Mouse (Mus musculus) v-Abl transformed pro-B cells (cell line): ENCODE data around the gene Csf3r.

Experiments
- in situ Hi-C, 2 experiments: fragments of 400-800 bp; cut with MboI; formaldehyde crosslinking; loops; one replicate each; pipeline ENCODE4 v1.15.1; 2025; ENCODE audit not compliant: unreplicated experiment in 2 of 2

Csf3r gene

DNA sequence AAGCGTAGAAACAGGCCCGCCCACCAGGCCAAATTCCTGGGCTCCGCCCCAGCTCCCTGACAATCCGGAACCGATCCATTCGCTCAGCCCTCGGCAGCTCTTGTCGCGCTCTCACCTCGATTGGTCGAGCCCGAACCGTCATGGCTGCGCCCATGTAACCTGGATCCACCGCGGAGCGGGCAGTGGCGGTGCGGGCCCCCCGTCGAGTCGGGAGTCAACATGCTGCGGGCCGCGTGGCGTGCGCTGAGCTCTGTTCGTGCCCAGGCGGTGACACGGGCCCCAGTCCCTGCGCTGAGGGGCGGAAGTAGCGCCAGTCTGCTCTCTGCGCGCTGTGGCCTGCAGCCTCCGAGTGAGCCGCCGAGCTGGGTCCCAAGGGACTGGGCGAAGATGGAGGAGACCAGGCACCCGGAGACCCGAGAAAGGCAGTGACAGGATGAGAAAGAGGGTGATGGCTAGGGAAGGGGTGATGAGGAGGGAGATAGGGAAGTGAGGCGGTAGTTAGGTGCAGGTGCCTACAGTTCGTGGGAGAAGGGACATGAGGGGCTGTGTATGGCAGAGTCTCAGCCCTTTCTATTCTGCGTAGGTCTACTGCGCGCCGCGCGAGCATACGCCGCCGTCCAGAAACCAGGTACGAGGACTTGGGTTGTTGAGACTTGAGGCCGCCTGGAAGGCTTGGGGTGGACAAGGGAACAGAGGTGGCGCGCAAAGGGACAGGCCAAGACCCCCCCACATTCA is 22.7 kb downstream of the Csf3r start, which contains the start of gene Mrps15:
Gene Mrps15, plus strand, starts transcription at position 75 of the 735 bp plus-strand sequence.
- in situ Hi-C loops, result no loop called here

DNA sequence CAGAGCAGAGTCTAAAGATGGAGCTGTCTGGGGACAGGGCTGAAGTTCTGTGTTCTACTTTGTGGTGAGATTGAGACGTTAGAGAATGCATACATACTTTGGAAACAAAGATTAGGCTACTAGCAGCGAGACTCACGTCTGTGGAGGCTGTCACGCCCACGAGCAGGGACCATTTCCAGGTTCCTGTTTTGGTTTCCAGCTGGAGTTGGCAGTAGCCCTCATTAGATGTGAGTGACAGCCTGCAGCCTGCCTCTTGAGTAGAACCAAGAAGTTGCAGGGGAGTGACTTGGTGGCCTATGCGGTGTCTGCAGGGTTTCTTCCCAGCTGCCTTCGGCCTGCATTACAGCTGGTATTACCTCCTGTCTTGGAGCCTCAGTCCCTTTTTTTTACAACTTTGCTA is 27.3 kb downstream of the Csf3r start:
- in situ Hi-C loops, result no loop called here

DNA sequence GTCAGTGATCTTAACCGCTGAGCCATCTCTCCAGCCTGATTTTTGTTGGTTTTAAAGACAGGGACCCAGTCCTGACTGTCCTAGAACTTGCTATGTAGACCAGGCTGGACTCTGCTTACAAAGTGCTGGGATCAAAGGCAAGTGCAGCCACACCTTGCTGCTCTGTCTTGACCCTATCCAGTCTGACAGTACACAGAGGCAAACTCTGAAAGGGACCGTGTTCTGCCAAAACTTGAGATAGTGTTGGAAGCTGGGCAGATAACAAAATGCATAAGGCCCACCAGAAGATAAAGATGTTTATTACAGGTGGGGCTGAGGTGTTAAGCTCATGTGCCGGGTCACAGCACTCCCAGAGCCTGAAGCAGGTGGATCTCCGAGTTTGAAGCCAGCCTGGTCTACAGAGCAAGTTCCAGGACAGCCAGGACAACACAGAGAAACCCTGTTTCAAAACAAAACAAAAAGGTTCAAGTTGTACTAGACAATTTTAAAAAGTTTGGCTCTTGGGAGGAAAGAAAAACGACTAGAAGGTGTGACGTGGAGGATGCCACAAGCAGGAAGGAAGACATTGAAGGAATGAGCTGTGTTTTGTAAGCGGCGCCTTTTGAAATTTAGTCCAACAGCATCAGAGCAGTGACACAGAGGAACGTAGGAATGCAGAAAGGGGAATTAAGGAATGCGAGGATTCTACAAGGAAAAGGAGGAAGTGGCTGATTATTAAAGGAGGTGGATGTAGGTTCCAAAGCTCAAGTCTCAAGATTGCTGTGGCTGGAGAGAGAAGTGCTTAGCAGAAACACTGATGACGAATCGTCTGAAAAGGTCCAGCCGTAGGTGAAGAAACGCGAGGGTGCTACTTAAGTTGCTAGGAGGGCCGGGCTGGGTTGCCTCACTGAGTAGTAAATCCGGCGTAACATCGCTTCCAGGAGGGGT is 33.1 kb downstream of the Csf3r start:
- in situ Hi-C loops, result no loop called here

DNA sequence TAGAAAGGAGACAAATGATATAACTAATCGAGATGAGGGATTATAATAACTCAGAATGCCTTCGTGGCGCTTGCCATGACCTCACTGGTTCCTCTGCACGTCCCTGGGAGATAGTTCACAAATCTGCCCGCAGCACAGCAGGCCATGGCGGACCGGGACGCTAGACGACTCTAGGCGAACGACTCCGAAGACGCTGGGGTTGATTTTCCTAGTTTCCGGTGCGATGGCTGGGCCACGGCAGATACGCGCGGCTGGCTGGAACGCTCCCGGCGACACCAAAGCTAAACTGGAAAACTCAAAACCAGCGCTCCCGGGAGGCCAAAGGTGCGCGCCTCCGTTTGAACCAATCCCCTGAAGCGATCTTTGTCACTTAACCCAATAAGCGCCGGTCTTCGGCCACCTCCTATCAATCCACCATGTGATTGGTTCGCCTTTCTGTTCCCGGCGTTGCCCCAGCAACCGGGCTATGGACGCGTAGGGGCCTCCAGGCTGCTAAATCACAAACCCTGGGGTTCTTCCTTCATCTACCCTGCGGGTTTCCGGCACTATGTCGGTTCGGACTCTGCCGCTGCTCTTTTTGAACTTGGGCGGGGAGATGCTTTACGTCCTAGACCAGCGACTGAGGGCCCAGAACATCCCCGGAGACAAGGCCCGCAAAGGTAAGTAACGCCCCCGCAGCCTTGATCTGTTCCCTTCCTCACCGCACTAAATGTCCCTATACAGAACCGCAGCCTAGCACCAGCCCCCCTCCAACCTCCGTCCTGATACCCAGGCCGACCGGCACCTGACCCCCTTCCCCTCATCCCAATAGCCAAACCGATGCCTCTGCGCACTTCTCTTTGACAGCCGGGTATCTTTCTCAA is 34.0 kb downstream of the Csf3r start, which contains the start of gene Oscp1:
Gene Oscp1, plus strand, starts transcription at position 432 of the 863 bp plus-strand sequence.
- in situ Hi-C loops, result no loop called here

DNA sequence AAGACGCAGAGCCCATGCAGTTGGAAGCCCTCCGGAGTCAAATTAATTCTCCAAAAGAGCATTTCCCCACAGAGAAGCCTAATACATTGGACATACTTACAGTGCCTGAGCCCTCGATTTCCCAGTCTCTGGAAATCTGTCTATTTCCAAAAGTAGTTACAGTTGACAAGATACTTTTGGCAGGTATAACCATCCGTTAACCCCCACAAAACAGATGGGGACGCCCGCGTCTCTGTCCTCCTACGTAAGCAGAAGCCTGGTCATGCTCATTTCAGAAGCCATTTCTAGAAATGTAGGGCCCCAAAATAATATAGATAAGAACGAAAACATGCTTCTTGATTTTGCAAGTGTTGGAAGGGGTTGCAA is 34.6 kb downstream of the Csf3r start:
- in situ Hi-C loops, result no loop called here

DNA sequence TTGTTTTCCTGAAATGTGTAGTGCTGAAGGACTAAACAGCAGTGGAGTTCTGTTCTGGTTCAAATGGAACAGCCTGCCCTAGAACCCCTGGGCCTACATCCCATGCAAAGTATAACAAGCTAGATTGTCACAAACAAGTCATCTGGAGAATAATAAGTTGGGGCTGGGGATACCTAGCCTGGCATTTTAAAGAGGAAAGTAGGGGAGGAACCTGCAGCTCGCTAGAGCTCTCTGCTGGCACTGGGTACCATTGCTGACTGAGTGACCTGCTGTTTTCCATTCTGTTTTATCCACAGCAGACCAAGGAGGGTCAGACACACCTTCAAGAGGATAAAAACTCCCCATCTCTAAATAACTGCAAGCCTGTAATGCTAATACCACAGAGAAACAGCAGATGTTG is 38.5 kb downstream of the Csf3r start:
- in situ Hi-C loops, result no loop called here

DNA sequence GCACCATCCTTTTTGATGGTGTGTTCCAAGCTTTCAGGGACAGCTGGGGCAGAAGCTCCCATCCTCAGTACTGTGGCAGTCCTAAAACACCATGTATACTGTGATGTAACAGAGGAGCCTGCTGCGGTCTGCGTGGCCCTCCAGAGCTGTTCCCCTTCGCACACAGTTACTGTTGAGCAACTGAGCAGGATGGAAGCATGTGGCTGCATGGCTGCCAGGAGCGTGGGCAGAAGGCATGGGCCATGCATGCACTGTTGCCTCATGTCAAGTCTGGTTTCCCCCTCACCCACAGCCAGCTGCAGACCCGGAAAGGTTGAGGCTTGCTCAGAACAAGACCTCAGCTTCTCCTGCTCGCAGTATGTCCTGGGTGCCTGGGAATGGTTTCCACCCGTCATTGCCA is 40.9 kb downstream of the Csf3r start:
- in situ Hi-C loops, result no loop called here

DNA sequence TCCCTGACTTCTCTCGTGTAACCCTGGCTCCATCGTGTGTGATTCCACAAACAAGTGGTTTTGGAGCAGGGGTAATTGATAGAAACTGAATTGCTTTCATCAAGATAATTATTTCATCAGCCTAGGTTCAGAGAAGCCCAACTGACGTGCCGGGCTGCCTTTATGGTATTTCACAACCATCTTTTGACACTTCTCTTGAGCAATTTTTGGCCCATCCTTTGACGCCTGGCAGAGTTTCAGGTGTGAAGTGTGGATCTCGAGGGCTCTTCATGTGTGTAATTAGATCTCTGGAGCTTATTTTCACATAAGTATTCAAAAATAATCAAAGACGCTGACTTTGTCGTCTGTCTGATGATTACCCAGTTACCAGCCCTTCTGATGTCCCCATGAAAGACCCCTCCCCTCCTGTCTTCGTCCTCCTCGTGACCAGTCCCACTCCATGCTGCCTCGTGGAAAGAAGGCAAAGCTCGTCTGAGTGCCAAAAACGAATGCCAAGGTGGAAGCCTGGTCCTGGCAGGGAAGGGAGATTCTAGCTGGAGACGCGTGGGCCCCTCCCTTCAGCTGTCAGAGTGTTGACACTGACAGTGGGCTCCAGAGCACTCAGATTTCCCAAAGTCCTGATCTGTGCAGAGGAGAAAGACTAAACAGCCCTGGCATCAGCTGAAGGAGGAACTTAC is 43.2 kb downstream of the Csf3r start:
- in situ Hi-C loops, result no loop called here

DNA sequence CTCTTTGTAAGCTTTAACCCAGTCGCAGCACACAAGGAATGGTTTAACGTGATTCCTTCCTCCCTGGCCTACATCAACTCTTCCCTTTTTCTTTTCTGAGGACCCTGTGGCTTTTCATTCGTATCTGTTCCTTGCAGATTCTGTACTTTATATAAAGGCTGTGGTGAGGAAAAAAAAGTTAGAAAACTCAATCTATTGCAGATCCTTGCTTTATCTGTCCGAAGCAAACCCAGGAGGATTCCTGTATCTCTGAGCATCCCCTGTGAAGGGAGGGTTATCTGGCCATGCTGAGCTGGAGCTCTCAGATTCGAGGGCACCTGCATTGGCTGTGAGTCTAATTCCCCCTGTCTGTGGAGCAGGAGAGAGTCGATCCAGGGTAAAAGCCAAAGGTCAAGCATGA is 44.5 kb downstream of the Csf3r start:
- in situ Hi-C loops, result no loop called here

DNA sequence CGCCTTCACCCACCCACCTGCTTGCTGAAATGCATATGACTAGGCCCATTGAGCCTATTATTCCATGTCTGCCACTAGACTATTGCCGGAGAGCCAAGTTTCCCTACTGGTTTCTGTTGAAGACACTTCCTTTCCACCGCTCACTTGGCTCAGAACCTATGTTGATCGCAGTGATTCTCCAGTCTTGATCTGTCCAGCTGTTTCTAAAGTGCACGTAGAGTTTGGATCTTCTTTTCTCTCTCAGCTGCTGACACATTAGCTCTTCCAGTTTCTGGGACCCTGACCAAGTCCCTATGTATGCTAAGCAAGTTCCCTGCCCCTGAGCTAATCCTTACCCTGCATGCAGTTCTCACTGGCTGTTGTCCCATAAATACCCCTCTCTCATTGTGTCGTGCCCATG is 53.5 kb downstream of the Csf3r start:
- in situ Hi-C loops, result loop anchor here in 1 of 2 experiments (25.0 kb wide), 1 partner anchor 184 kb away; the partner anchor contains the start of genes Map7d1 and Trappc3

DNA sequence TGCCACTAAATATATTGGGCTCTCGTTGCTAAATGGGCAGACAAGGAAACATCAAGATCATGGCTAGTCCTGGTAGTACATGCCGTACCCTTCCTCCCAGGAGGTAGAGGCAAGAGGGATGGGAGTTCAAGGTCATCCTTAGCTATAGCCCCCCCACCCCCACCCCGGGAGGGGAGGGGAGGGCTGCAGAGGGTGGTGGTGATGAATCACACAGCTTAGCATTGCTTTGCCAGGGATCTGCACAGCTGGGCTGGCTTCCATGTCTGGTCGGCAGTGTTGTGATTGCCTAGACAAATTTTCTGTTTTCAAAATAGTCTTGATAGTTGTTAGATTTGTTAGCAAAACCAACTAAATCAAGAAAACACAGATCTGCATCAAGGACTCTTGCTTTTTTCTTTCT is 54.9 kb downstream of the Csf3r start:
- in situ Hi-C loops, result loop anchor here in 1 of 2 experiments (25.0 kb wide), 1 partner anchor 183 kb away; the partner anchor contains the start of genes Map7d1 and Trappc3

DNA sequence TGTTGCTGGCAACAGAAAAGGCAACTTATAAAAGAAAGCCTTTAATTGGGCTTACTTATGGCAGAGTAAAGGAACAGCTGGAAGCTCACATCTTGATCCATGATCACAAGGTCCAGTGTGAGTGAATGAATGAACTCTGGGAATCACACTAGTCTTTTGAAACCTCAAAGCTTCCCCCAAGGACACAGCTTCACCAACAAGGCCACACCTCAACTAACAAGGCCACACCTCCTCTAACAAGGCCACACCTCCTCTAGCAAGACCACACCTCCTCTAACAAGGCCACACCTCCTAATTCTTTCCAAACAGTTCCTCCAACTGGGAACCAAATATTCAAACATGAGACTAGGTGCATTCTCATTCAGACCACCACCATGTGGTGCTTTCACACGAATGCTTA is 57.3 kb downstream of the Csf3r start:
- in situ Hi-C loops, result loop anchor here (10.0 to 25.0 kb wide), 2 partner anchors 73 to 181 kb away; partner anchors contain the start of genes Map7d1 (in 1 of the 2) and Trappc3 (in 1 of the 2)

DNA sequence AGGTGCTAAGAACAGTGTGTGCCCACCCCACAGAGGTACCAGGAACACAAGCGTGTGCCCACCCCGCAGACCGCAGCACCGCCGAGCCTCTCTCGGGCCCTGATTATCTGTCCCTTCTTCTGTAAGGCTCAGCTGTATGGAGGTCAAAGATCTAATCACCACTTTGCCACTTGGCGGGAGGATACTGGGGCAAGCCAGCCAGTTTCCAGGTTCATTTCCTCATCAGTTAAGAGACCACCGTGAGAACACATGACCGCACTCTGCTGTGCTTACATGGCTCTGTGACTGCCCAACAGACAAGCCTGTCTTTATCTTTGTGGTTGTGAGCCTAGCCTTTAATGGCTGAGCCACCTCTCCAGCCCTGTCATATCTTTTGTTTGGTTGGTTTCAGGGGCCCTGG is 58.7 kb downstream of the Csf3r start:
- in situ Hi-C loops, result loop anchor here (10.0 to 25.0 kb wide), 2 partner anchors 72 to 179 kb away; partner anchors contain the start of genes Map7d1 (in 1 of the 2) and Trappc3 (in 1 of the 2)

DNA sequence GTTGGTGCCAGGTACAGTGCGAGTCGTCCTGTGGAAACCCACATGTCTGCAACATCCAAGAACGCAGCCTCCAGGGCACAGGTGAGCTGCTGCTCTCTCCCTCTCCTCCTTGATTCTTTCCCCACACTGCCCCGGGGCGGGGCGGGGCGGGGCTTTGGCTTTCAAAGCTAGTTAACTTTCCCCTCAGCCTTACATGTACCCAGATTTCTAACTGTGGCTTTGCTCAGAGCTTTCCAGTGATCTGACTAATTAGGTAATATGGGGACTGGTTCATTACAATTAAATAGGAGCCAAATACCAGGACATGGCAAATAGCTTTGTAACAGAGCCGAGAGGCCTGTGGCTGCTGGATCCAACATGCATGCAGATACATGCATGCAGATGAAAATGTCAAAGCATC is 60.0 kb downstream of the Csf3r start:
- in situ Hi-C loops, result loop anchor here (10.0 to 25.0 kb wide), 2 partner anchors 70 to 178 kb away; partner anchors contain the start of genes Map7d1 (in 1 of the 2) and Trappc3 (in 1 of the 2)

DNA sequence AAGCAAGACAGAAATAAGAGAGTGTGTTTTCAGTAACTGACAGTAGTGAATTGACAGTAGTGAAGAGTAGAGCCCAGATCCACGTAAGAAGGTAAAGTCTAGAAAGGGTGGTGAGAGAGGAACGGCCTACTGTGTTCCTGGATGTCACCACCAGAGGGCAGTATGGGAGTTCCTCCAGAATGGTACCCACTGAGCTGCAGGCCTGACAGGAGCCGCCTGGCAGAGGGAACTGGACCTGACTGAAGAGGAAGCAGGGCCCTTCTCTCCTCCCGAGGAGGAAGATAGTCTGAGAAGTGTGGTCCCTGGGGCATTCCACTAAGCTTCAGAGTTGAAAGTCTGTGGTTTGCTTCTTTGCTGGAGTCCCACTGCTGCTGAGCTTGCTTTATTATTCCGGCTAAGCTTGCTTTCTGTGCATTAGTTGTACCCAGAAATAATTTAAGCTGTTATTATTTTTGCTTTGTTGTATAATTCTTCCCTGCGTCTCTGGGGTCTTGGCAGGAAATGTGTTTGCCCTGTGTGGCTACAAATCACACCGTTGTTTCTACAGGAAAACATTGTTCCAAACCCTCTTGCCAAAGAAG is 61.7 kb downstream of the Csf3r start:
- in situ Hi-C loops, result loop anchor here (5.0 to 25.0 kb wide), 5 partner anchors 41 to 221 kb away; partner anchors contain the start of genes Map7d1 (in 1 of the 2) and Trappc3 (in 1 of the 2)

DNA sequence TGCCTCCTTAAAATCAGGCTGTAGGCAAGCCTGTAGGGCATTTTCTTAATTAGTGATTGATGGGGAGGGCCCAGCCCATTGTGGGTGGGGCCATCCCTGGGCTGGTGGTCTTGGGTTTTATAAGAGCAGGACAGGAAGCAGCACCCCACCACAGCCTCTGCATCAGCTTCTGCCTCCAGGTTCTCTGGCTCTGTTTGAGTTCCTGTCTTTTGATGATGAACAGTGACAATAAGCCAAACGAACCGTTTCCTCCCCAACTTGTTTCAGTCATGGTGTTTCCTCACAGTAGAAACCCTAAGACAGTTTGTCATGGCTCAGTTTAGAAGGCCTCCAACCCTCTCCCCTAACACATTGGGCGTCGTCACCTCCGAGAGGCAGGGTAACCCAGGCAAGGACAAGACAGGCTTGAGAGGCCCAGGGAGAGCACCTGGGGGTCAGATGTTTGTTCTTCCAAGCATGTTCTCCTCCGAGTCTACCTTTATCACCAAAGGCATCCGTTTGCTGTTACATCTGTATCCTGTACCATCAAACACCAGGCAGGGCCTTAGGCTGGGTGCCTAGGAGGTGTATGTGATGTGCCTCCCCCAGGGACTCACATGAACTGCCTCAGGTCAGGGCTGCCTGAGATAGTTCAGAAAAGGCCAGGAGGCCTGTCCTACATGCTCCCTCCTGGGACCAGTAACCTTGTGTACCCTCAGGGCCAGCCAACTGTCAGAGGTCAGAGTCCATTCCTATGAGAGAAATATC is 65.9 kb downstream of the Csf3r start:
- in situ Hi-C loops, result loop anchor here in 1 of 2 experiments (25.0 kb wide), 1 partner anchor 172 kb away; the partner anchor contains the start of genes Map7d1 and Trappc3

DNA sequence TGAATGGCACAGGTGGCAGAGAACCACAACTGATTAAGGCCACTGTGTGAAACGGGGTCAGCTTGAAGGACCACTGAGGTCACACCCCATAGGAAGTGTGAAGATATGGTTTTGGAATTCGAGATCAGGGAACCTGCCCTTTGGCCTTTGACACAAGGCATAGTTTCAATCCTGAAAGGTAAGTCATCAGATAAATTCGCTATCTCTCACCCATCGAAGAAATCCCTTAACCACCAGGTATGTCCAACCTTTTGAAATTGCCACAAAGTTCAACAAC is 66.4 kb downstream of the Csf3r start:
- in situ Hi-C loops, result loop anchor here in 1 of 2 experiments (25.0 kb wide), 1 partner anchor 172 kb away; the partner anchor contains the start of genes Map7d1 and Trappc3

DNA sequence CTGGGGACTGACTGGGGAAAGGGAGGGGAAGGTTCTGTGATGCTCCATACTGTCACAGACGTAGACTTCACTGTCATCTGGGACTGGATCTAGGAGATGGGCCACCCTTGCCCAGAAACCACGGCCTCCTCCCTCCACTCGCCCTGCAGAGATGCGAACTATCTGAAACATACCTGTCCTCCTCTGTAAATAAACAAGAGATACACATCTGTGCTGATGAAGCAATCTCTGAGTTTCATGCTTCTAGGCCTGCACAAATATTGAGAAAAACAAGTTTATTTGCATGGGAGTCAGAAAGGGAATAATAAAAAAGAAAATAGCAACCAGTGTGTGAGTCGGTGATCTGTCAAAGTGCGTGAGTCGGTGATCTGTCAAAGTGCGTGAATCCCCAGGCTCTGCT is 67.5 kb downstream of the Csf3r start:
- in situ Hi-C loops, result loop anchor here in 1 of 2 experiments (25.0 kb wide), 1 partner anchor 170 kb away; the partner anchor contains the start of genes Map7d1 and Trappc3
